Mouse (Mus musculus): ENCODE data around the gene Vwa3b. TPM values are rescaled to one million over a fixed set of nuclear protein-coding genes. Genes with fewer than 3 reads are reported as not detected.
A peak's percentile ranks its signal among the peaks of the same experiment; 100 is the strongest.

Vwa3b gene
- polyA plus RNA-seq, 1 experiment: not detected

DNA sequence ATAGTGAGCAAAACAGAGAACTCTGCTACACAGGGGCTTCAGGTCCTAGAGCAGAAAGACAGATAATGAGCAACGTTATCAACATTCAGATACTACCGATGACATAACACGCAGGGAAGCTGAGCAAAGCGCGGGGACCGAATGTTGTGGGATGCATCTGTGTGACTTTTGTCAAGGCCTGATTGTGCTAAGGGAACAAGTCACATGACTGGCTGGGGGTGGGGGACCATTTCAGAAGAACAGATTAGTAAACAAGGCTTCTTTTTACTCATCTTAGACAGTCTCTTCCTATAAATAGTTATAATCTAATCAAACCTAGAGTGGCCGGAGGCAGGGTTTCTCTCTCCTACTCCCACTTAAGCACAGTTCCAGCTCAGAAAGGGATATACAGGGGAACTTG is 1.7 kb upstream of the Vwa3b start:
- Histone ChIP-seq H3K4me2 (ENCODE audit: low read depth) (no peak overlapping the region), H3K4me3 (no peak overlapping the region), H3K27me3 (ENCODE audit: control insufficient read depth, insufficient read depth, insufficient read length) (no peaks in the 10 kb centered on the region), H3K79me2 (ENCODE audit: control insufficient read depth, insufficient read depth) (no peaks in the 10 kb centered on the region), H3ac (ENCODE audit: control insufficient read depth, insufficient read length) (no peak overlapping the region), H3K36me3 (ENCODE audit: control insufficient read depth, insufficient read depth) (no peaks in the 10 kb centered on the region)
- TF ChIP-seq USF1 (IDR thresholded peaks at IDR 0.05; ENCODE audit: low read depth): no peak
- no peak for TF ChIP-seq TCF3 (IDR thresholded peaks at IDR 0.05; ENCODE audit: insufficient read length, low read depth)
- TF ChIP-seq REST (IDR thresholded peaks at IDR 0.05; ENCODE audit: insufficient read depth, insufficient read length): no peak

DNA sequence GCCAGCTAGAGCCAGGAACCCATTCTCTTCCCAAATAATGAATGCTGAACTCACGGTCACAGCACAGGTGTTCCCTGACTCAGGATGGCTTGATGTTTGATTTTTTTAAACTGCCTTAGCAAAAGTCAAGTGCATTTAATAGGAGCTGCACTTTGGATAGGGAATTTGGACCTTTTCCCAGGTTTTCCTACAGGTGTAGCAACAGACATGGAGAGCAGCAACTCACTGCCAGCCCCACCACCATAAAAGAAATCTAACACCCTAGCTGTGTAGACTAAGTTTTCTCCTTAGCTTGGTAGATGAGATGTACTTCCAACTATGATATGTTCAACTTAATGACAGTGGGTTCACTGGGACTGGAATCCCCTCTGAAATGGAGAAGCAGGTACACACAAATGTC is 1.0 kb upstream of the Vwa3b start:
- Histone ChIP-seq H3K79me2 (ENCODE audit: control insufficient read depth, insufficient read depth) (no peaks in the 10 kb centered on the region), H3ac (ENCODE audit: control insufficient read depth, insufficient read length) (no peak overlapping the region), H3K4me2 (ENCODE audit: low read depth) (no peak overlapping the region), H3K4me3 (no peak overlapping the region), H3K36me3 (ENCODE audit: control insufficient read depth, insufficient read depth) (no peaks in the 10 kb centered on the region), H3K27me3 (ENCODE audit: control insufficient read depth, insufficient read depth, insufficient read length) (no peaks in the 10 kb centered on the region)
- TF ChIP-seq SRF (IDR thresholded peaks at IDR 0.05; ENCODE audit: control insufficient read depth, insufficient read length, low read depth) (no peak), CEBPB (IDR thresholded peaks at IDR 0.05; ENCODE audit: insufficient read depth, poor library complexity, severe bottlenecking) (no peak), USF1 (IDR thresholded peaks at IDR 0.05; ENCODE audit: low read depth) (no peak), TCF12 (IDR thresholded peaks at IDR 0.05; ENCODE audit: insufficient read depth, poor library complexity, severe bottlenecking) (no peak), TCF3 (IDR thresholded peaks at IDR 0.05; ENCODE audit: insufficient read length, low read depth) (no peak), MYOD1 (IDR thresholded peaks at IDR 0.05; ENCODE audit: control insufficient read depth in 1 of 3, insufficient read length in 2 of 3, low read depth in 2 of 3) (no peak), POLR2AphosphoS2 (IDR thresholded peaks at IDR 0.05; ENCODE audit: insufficient read length, low read depth) (no peak), E2F4 (IDR thresholded peaks at IDR 0.05; ENCODE audit: insufficient read depth) (no peak), MAX (IDR thresholded peaks at IDR 0.05; ENCODE audit: low read depth) (no peak), MYOG (IDR thresholded peaks at IDR 0.05; ENCODE audit: control insufficient read depth in 1 of 3, insufficient read depth in 1 of 3, insufficient read length in 2 of 3, low read depth in 2 of 3) (no peak)

DNA sequence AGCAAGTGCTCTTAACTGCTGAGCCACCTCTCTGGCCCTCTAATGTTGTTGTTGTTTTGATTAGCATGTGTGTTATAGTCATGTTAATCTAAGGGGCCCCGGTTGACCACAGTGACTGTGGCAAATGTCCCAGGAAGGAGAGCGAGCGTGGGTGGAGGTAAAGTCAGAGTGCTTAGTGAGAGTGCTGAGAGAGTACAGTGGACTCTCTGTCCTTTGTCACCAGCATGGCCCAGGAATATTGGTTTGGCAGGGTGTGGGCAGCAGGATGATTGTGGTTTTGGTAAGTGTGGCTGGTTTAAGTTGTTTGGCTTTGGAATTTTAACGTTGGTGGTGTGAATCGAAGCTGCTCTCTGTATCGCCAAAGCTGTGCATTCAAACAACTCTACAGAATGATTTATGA is 470 bp downstream of the Vwa3b start:
- Histone ChIP-seq H3K36me3 (ENCODE audit: control insufficient read depth, insufficient read depth) (no peaks in the 10 kb centered on the region), H3K79me2 (ENCODE audit: control insufficient read depth, insufficient read depth) (no peaks in the 10 kb centered on the region), H3K4me2 (ENCODE audit: low read depth) (no peak overlapping the region), H3K27me3 (ENCODE audit: control insufficient read depth, insufficient read depth, insufficient read length) (no peaks in the 10 kb centered on the region), H3ac (ENCODE audit: control insufficient read depth, insufficient read length) (no peak overlapping the region), H3K4me3 (no peak overlapping the region)
- TF ChIP-seq CEBPB (IDR thresholded peaks at IDR 0.05; ENCODE audit: insufficient read depth, poor library complexity, severe bottlenecking) (no peak), REST (IDR thresholded peaks at IDR 0.05; ENCODE audit: insufficient read depth, insufficient read length) (no peak), MYOG (IDR thresholded peaks at IDR 0.05; ENCODE audit: control insufficient read depth in 1 of 3, insufficient read depth in 1 of 3, insufficient read length in 2 of 3, low read depth in 2 of 3) (no peak), SRF (IDR thresholded peaks at IDR 0.05; ENCODE audit: control insufficient read depth, insufficient read length, low read depth) (no peak), MAX (IDR thresholded peaks at IDR 0.05; ENCODE audit: low read depth) (no peak), TCF12 (IDR thresholded peaks at IDR 0.05; ENCODE audit: insufficient read depth, poor library complexity, severe bottlenecking) (no peak), MYOD1 (IDR thresholded peaks at IDR 0.05; ENCODE audit: control insufficient read depth in 1 of 3, insufficient read length in 2 of 3, low read depth in 2 of 3) (no peak), E2F4 (IDR thresholded peaks at IDR 0.05; ENCODE audit: insufficient read depth) (no peak), POLR2AphosphoS2 (IDR thresholded peaks at IDR 0.05; ENCODE audit: insufficient read length, low read depth) (no peak), POLR2A (IDR thresholded peaks at IDR 0.05; ENCODE audit: insufficient read length, low read depth) (no peak), USF1 (IDR thresholded peaks at IDR 0.05; ENCODE audit: low read depth) (no peak), TCF3 (IDR thresholded peaks at IDR 0.05; ENCODE audit: insufficient read length, low read depth) (no peak)

DNA sequence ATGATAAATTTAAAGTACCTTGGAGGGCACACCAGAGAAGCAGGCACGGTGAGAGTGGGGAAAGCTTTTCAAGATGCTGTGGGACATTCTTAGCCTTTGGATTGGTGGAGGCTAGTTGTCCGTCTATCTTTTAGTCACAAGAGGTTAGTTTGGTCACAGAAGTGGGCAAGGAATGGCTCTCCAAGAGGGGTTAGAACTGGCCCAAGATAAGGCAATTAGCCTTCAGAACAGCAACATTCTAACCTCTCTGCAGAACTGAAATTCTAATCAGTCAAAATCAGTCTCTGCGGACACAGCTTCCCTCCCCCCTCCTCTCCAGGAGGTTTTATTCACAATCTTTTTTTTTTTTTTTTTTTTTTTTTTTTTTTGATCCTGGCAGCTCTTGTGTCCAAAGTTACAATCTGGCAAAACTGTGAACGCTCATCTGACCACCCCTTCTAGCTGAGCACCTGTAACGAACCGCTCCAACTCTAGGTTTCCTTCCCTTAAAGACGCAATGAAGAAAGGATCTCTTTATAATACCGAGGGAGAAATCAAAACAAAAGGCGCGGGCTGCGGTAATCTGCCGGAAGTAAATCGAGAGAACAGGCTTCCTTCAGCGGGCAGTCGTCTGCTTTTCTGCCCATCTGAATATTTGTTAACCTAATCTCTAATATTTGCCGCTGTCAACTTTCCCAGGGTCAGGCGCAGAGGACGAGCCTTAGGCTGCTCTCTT is 2.2 kb downstream of the Vwa3b start:
- Histone ChIP-seq H3K4me2 (ENCODE audit: low read depth) (peak overlapping the region; percentile 83), H3K36me3 (ENCODE audit: control insufficient read depth, insufficient read depth) (no peaks in the 10 kb centered on the region), H3ac (ENCODE audit: control insufficient read depth, insufficient read length) (no peak overlapping the region), H3K79me2 (ENCODE audit: control insufficient read depth, insufficient read depth) (no peaks in the 10 kb centered on the region), H3K27me3 (ENCODE audit: control insufficient read depth, insufficient read depth, insufficient read length) (no peaks in the 10 kb centered on the region), H3K4me3 (peak overlapping the region; percentile 9)
- TF ChIP-seq SRF (IDR thresholded peaks at IDR 0.05; ENCODE audit: control insufficient read depth, insufficient read length, low read depth) (no peak), POLR2AphosphoS2 (IDR thresholded peaks at IDR 0.05; ENCODE audit: insufficient read length, low read depth) (no peak), USF1 (IDR thresholded peaks at IDR 0.05; ENCODE audit: low read depth) (no peak), MAX (IDR thresholded peaks at IDR 0.05; ENCODE audit: low read depth) (no peak), MYOG (IDR thresholded peaks at IDR 0.05; ENCODE audit: control insufficient read depth in 1 of 3, insufficient read depth in 1 of 3, insufficient read length in 2 of 3, low read depth in 2 of 3) (no peak), E2F4 (IDR thresholded peaks at IDR 0.05; ENCODE audit: insufficient read depth) (no peak), MYOD1 (IDR thresholded peaks at IDR 0.05; ENCODE audit: control insufficient read depth in 1 of 3, insufficient read length in 2 of 3, low read depth in 2 of 3) (no peak), POLR2A (IDR thresholded peaks at IDR 0.05; ENCODE audit: insufficient read length, low read depth) (no peak), TCF12 (IDR thresholded peaks at IDR 0.05; ENCODE audit: insufficient read depth, poor library complexity, severe bottlenecking) (no peak), CEBPB (IDR thresholded peaks at IDR 0.05; ENCODE audit: insufficient read depth, poor library complexity, severe bottlenecking) (no peak), REST (IDR thresholded peaks at IDR 0.05; ENCODE audit: insufficient read depth, insufficient read length) (no peak), TCF3 (IDR thresholded peaks at IDR 0.05; ENCODE audit: insufficient read length, low read depth) (no peak)

Measured in myocyte (in vitro differentiated cells).